22 mouse cellular contexts compared by ENCODE assay signal in the genomic region with DNA sequence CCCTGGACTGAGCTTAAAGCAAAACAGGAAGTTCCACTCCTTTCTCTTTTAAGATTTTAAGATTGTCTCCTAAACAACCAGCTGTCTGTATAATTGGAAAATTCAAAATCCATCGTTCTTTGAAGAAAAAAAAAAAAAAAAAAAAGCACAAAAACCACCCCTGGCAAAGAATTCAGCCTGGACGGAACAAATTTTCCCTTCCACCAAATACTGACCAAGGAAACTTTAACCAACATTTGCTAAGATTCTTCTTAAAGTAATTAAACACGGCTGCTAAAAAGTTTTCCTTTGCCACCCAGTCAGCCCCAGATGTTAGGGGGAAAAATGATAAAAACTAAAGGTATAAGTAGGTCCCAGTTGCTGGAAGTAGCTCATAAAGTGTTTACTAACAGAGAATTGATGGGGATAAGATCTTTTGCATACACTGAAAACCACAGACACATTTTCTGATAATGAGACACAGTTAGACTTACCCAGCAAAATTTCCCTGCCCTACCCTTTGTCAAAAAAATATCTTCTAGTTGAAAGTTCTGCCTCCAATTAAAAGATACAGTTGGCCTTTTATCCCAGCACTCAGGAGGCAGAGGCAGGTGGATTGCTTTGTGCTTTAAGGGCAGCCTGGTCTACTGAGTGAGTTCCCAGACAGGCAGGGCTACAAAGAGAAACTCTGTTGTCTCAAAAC. TPM values are rescaled to one million over a fixed set of nuclear protein-coding genes. Genes with fewer than 3 reads are reported as not detected.
A peak's percentile ranks its signal among the peaks of the same experiment; 100 is the strongest.
DNase-seq lines count a peak whose midpoint lies in the region; ATAC-seq and TF ChIP-seq lines count a peak whose summit lies in the region.
"Had no signal": no experiment of that assay in that cellular context is flagged by ENCODE, and none has a peak within 500 bp of the region (broad histone marks: within the 10 kb centered on the region; RNA-seq: fewer than 3 reads in every experiment).

No protein-coding gene starts in this region.

- WGBS in embryonic facial prominence, embryonic 13.5 days, result 22% methylated on average over 3 of the region's 3 CpGs
- 60% methylated on average over 3 of the region's 3 CpGs for WGBS in embryonic facial prominence, embryonic 10.5 days
- WGBS in liver, embryonic 15.5 days (ENCODE audit: insufficient replicate concordance), result 24% methylated on average over 3 of the region's 3 CpGs
- 45% methylated on average over 3 of the region's 3 CpGs for WGBS in liver, postnatal 0 days (ENCODE audit: insufficient replicate concordance)

- H3K27me3 ChIP-seq in embryonic facial prominence, embryonic 13.5 days, result no peaks in the 10 kb centered on the region
- no peaks in the 10 kb centered on the region for H3K27me3 ChIP-seq in embryonic facial prominence, embryonic 10.5 days (replicated peaks; ENCODE audit: low read depth, poor library complexity, severe bottlenecking)
- H3K27me3 ChIP-seq in liver, embryonic 15.5 days, result no peaks in the 10 kb centered on the region
- H3K27me3 ChIP-seq in liver, postnatal 0 days (ENCODE audit: insufficient read depth, low read length), result no peaks in the 10 kb centered on the region
- H3K27me3 ChIP-seq in myocyte (ENCODE audit: control insufficient read depth, insufficient read depth, insufficient read length), result no peaks in the 10 kb centered on the region
- H3K27me3 ChIP-seq: heart, embryonic 12.5 days; intestine, embryonic 15.5 days; limb, embryonic 15.5 days; neural tube, embryonic 15.5 days had no signal

- peaks cover 9% of the 10 kb centered on the region; the same call in 1 of the 2 replicates for H3K4me1 ChIP-seq in embryonic facial prominence, embryonic 13.5 days
- peaks cover 22% of the 10 kb centered on the region for H3K4me1 ChIP-seq in embryonic facial prominence, embryonic 10.5 days
- peaks cover 26% of the 10 kb centered on the region for H3K4me1 ChIP-seq in liver, embryonic 15.5 days (replicated peaks)
- peaks cover 15% of the 10 kb centered on the region for H3K4me1 ChIP-seq in liver, postnatal 0 days (ENCODE audit: insufficient read depth)
- peaks cover 34% of the 10 kb centered on the region for H3K4me1 ChIP-seq in bone marrow macrophage, adult 2 months (ENCODE audit: control insufficient read depth, insufficient read depth, low read length)

- TF ChIP-seq POLR2A in bone marrow macrophage, adult 2 months (IDR thresholded peaks at IDR 0.05; ENCODE audit: borderline replicate concordance, low read depth, low read length), result no peak
- no peak for TF ChIP-seq POLR2A in myocyte (IDR thresholded peaks at IDR 0.05; ENCODE audit: insufficient read length, low read depth)

- peak overlapping the region; percentile 4; the same call in 1 of the 2 replicates for H3K27ac ChIP-seq in embryonic facial prominence, embryonic 13.5 days
- H3K27ac ChIP-seq in embryonic facial prominence, embryonic 10.5 days (replicated peaks), result no peak overlapping the region
- peak overlapping the region; percentile 2; the same call in 1 of the 2 replicates for H3K27ac ChIP-seq in liver, embryonic 15.5 days (replicated peaks)
- no peak overlapping the region for H3K27ac ChIP-seq in liver, postnatal 0 days (ENCODE audit: low read depth)
- peak overlapping the region; percentile 8; the same call in 1 of the 2 replicates for H3K27ac ChIP-seq in bone marrow macrophage, adult 2 months (ENCODE audit: insufficient read depth, low read depth, low read length)
- H3K27ac ChIP-seq: hindbrain, embryonic 14.5 days; intestine, embryonic 15.5 days; limb, embryonic 15.5 days; midbrain, embryonic 10.5 days; neural tube, embryonic 15.5 days had no signal

- H3K79me2 ChIP-seq in myocyte (ENCODE audit: control insufficient read depth, insufficient read depth), result no peaks in the 10 kb centered on the region

- no peak for DNase-seq in embryonic facial prominence, embryonic 10.5 days (ENCODE audit: low spot score)
- DNase-seq in liver, postnatal 0 days, result no peak
- DNase-seq in lung, postnatal 14 days, result no peak
- no peak for DNase-seq in neural tube, embryonic 10.5 days (ENCODE audit: extremely low spot score, low spot score)
- DNase-seq: adrenal gland, postnatal 25 days; cerebellum, adult 8-10 months; heart, postnatal 14 days; lung, adult 2 months; lung, postnatal 36 days; thymus, postnatal 14 days had no signal

- no peak overlapping the region for H3ac ChIP-seq in myocyte (ENCODE audit: control insufficient read depth, insufficient read length)

- no peaks in the 10 kb centered on the region for H3K9me3 ChIP-seq in embryonic facial prominence, embryonic 13.5 days
- no peaks in the 10 kb centered on the region for H3K9me3 ChIP-seq in embryonic facial prominence, embryonic 10.5 days
- no peaks in the 10 kb centered on the region for H3K9me3 ChIP-seq in liver, embryonic 15.5 days (replicated peaks)
- no peaks in the 10 kb centered on the region for H3K9me3 ChIP-seq in liver, postnatal 0 days (ENCODE audit: low read length)
- H3K9me3 ChIP-seq: heart, embryonic 12.5 days; intestine, embryonic 15.5 days; limb, embryonic 15.5 days; midbrain, embryonic 10.5 days; neural tube, embryonic 15.5 days had no signal

- no peak overlapping the region for H3K4me2 ChIP-seq in embryonic facial prominence, embryonic 13.5 days
- H3K4me2 ChIP-seq in liver, embryonic 15.5 days, result no peak overlapping the region
- no peak overlapping the region for H3K4me2 ChIP-seq in liver, postnatal 0 days (ENCODE audit: low read depth, low read length)
- H3K4me2 ChIP-seq in myocyte (ENCODE audit: low read depth), result peak overlapping the region; percentile 56
- H3K4me2 ChIP-seq: heart, embryonic 12.5 days; hindbrain, embryonic 14.5 days; intestine, embryonic 15.5 days; limb, embryonic 15.5 days; neural tube, embryonic 15.5 days had no signal

- H3K4me3 ChIP-seq in embryonic facial prominence, embryonic 13.5 days, result no peak overlapping the region
- H3K4me3 ChIP-seq in embryonic facial prominence, embryonic 10.5 days, result no peak overlapping the region
- no peak overlapping the region for H3K4me3 ChIP-seq in liver, embryonic 15.5 days (replicated peaks)
- no peak overlapping the region for H3K4me3 ChIP-seq in liver, postnatal 0 days (ENCODE audit: low read depth, low read length)
- H3K4me3 ChIP-seq in bone marrow macrophage, adult 2 months (ENCODE audit: insufficient read depth, low read length), result no peak overlapping the region
- no peak overlapping the region for H3K4me3 ChIP-seq in myocyte
- H3K4me3 ChIP-seq: erythroblast, embryonic 14.5 days; heart, embryonic 12.5 days; intestine, embryonic 15.5 days; limb, embryonic 15.5 days; midbrain, embryonic 10.5 days; neural tube, embryonic 15.5 days had no signal

- no peak overlapping the region for H3K9ac ChIP-seq in embryonic facial prominence, embryonic 13.5 days
- H3K9ac ChIP-seq in liver, embryonic 15.5 days, result no peak overlapping the region
- H3K9ac ChIP-seq in liver, postnatal 0 days (replicated peaks), result no peak overlapping the region
- H3K9ac ChIP-seq: heart, embryonic 12.5 days; hindbrain, embryonic 14.5 days; intestine, embryonic 15.5 days; limb, embryonic 15.5 days; neural tube, embryonic 15.5 days had no signal

- ATAC-seq in embryonic facial prominence, embryonic 13.5 days (ENCODE audit: insufficient number of reproducible peaks, insufficient read depth, low FRiP score, low TSS enrichment, low read depth), result no peak
- ATAC-seq in liver, embryonic 15.5 days (ENCODE audit: insufficient read depth), result no peak
- no peak for ATAC-seq in liver, postnatal 0 days
- ATAC-seq: forebrain, embryonic 14.5 days had no signal

- H3K36me3 ChIP-seq in embryonic facial prominence, embryonic 13.5 days, result no peaks in the 10 kb centered on the region
- no peaks in the 10 kb centered on the region for H3K36me3 ChIP-seq in embryonic facial prominence, embryonic 10.5 days (replicated peaks)
- no peaks in the 10 kb centered on the region for H3K36me3 ChIP-seq in liver, embryonic 15.5 days (replicated peaks)
- H3K36me3 ChIP-seq in liver, postnatal 0 days (replicated peaks; ENCODE audit: insufficient read depth, low read length), result no peaks in the 10 kb centered on the region
- H3K36me3 ChIP-seq in myocyte (ENCODE audit: control insufficient read depth, insufficient read depth), result no peaks in the 10 kb centered on the region
- H3K36me3 ChIP-seq: heart, embryonic 12.5 days; intestine, embryonic 15.5 days; limb, embryonic 15.5 days; midbrain, embryonic 10.5 days; neural tube, embryonic 15.5 days had no signal

- TF ChIP-seq EP300 in liver, postnatal 0 days (IDR thresholded peaks at IDR 0.05; ENCODE audit: low read depth), result no peak

- TF ChIP-seq CTCF in liver, postnatal 0 days (IDR thresholded peaks at IDR 0.05; ENCODE audit: low read depth), result no peak
- TF ChIP-seq CTCF in bone marrow macrophage, adult 2 months (IDR thresholded peaks at IDR 0.05; ENCODE audit: low read depth, low read length), result no peak

TF ChIP-seq in myocyte, 11 proteins besides CTCF, POLR2A, EP300 and RAD21:
- TF ChIP-seq USF1 (IDR thresholded peaks at IDR 0.05; ENCODE audit: low read depth), result no peak
- no peak for TF ChIP-seq MYOG (IDR thresholded peaks at IDR 0.05; ENCODE audit: control insufficient read depth in 1 of 3, insufficient read depth in 1 of 3, insufficient read length in 2 of 3, low read depth in 2 of 3)
- TF ChIP-seq TCF12 (IDR thresholded peaks at IDR 0.05; ENCODE audit: insufficient read depth, poor library complexity, severe bottlenecking), result no peak
- TF ChIP-seq POLR2AphosphoS2 (IDR thresholded peaks at IDR 0.05; ENCODE audit: insufficient read length, low read depth), result no peak
- TF ChIP-seq CEBPB (IDR thresholded peaks at IDR 0.05; ENCODE audit: insufficient read depth, poor library complexity, severe bottlenecking), result no peak
- TF ChIP-seq E2F4 (IDR thresholded peaks at IDR 0.05; ENCODE audit: insufficient read depth), result no peak
- no peak for TF ChIP-seq MAX (IDR thresholded peaks at IDR 0.05; ENCODE audit: low read depth)
- TF ChIP-seq SRF (IDR thresholded peaks at IDR 0.05; ENCODE audit: control insufficient read depth, insufficient read length, low read depth), result no peak
- TF ChIP-seq MYOD1 (IDR thresholded peaks at IDR 0.05; ENCODE audit: control insufficient read depth in 1 of 3, insufficient read length in 2 of 3, low read depth in 2 of 3), result no peak
- no peak for TF ChIP-seq TCF3 (IDR thresholded peaks at IDR 0.05; ENCODE audit: insufficient read length, low read depth)
- TF ChIP-seq REST (IDR thresholded peaks at IDR 0.05; ENCODE audit: insufficient read depth, insufficient read length), result no peak
TF ChIP-seq in myocyte: peak in this region for 0.

RNA-seq across cellular contexts. Expression of gene Klhl25, which starts 54.3 kb away (rescaled TPM):
- polyA plus RNA-seq in embryonic facial prominence, embryonic 13.5 days (2015; fragmentation: Nextera tagmentation; extraction: Ambion mirVana), result 21.2 and 24.6 TPM in 2 replicates
- polyA plus RNA-seq in embryonic facial prominence, embryonic 10.5 days (2016; fragmentation: Nextera tagmentation; extraction: Ambion mirVana), result 24.0 and 24.2 TPM in 2 replicates
- 15.5 and 19.8 TPM in 2 replicates for polyA plus RNA-seq in liver, embryonic 15.5 days (2015; fragmentation: Nextera tagmentation; extraction: Ambion mirVana)
- polyA plus RNA-seq in liver, postnatal 0 days (2015; fragmentation: Nextera tagmentation; extraction: Ambion mirVana), result 13.0 and 13.5 TPM in 2 replicates
- 6.2 and 8.1 TPM in 2 replicates for polyA plus RNA-seq in bone marrow macrophage, adult 2 months (2012; ENCODE audit: insufficient read depth, insufficient read length, missing spikeins)
- 14.6 TPM for polyA plus RNA-seq in myocyte (2012; fragmentation: generic; extraction: Trizol)

Comparison
In these comparisons a context has a peak if more than half of its experiments do, and no peak if none do; other contexts are left out.
1. H3K27ac ChIP-seq: peak in embryonic facial prominence, embryonic 13.5 days (single experiment), liver, embryonic 15.5 days (single experiment) and bone marrow macrophage, adult 2 months (single experiment); none in embryonic facial prominence, embryonic 10.5 days (single experiment) and liver, postnatal 0 days (single experiment).